Mouse (Mus musculus): ENCODE measurements around the gene Dhx37. TPM values are rescaled to one million over a fixed set of nuclear protein-coding genes. Genes with fewer than 3 reads are reported as not detected.
A peak's percentile ranks its signal among the peaks of the same experiment; 100 is the strongest.

Dhx37 gene
- total and polyA plus RNA-seq, 3 experiments = 27.4 to 549 (median 55.3) TPM

GRCm38 (mm10) chr5:125476799-125477198 is 42.9 kb upstream of the Dhx37 start:
- no peak for DNase-seq (ENCODE audit: low read depth, low spot score)
- peaks cover 0 to 2% of the 10 kb centered on the region in 2 experiments; a peak in 2 of 4 replicates for H3K36me3 ChIP-seq (ENCODE audit: control insufficient read depth in 1 of 2, insufficient read depth in 2 of 2, low read length in 2 of 2)
- no peak overlapping the region for H3K27ac ChIP-seq (ENCODE audit: control insufficient read depth, low read depth, low read length)
- H3K9ac ChIP-seq (ENCODE audit: control insufficient read depth, low read depth, low read length, poor library complexity, severe bottlenecking) = peak overlapping the region; percentile 83
- TF ChIP-seq MAZ (IDR thresholded peaks at IDR 0.05; ENCODE audit: low read depth, low read length) = 0 out of 2 replicates have a peak, but pooled peaks have one; percentile 6
- no peak for TF ChIP-seq CTCF (IDR thresholded peaks at IDR 0.05 in 2 of 3, conservative IDR thresholded peaks at IDR 0.05 in 1 of 3; ENCODE audit: control insufficient read depth in 1 of 3, insufficient read depth in 1 of 3, low read depth in 2 of 3, low read length in 3 of 3, poor library complexity in 1 of 3, severe bottlenecking in 1 of 3)
- peak overlapping the region; percentile 73 to 90; a peak in 3 of 4 replicates for H3K4me3 ChIP-seq (ENCODE audit: control insufficient read depth in 1 of 2, insufficient read depth in 1 of 2, low read depth in 2 of 2, low read length in 2 of 2)
- H3K4me1 ChIP-seq (ENCODE audit: control insufficient read depth in 1 of 2, insufficient read depth in 2 of 2, low read length in 2 of 2) = peaks cover 0 to 18% of the 10 kb centered on the region in 2 experiments; a peak in 1 of 4 replicates
- peaks cover 33% of the 10 kb centered on the region for H3K79me2 ChIP-seq (ENCODE audit: control insufficient read depth, insufficient read depth, low read length, poor library complexity)
- no peaks in the 10 kb centered on the region for H3K9me3 ChIP-seq (replicated peaks; ENCODE audit: insufficient read depth, low read length)
- no peaks in the 10 kb centered on the region for H3K27me3 ChIP-seq (ENCODE audit: control insufficient read depth in 1 of 2, insufficient read depth in 2 of 2, low read length in 2 of 2)

- peak; percentile 52 for DNase-seq (ENCODE audit: low read depth, low spot score)
- peaks cover 0 to 15% of the 10 kb centered on the region in 2 experiments; a peak in 1 of 4 replicates for H3K4me1 ChIP-seq (ENCODE audit: control insufficient read depth in 1 of 2, insufficient read depth in 2 of 2, low read length in 2 of 2)
- no peaks in the 10 kb centered on the region for H3K9me3 ChIP-seq (replicated peaks; ENCODE audit: insufficient read depth, low read length)
- H3K79me2 ChIP-seq (ENCODE audit: control insufficient read depth, insufficient read depth, low read length, poor library complexity) = peaks cover 33% of the 10 kb centered on the region
- peak overlapping the region; percentile 54 for H3K27ac ChIP-seq (ENCODE audit: control insufficient read depth, low read depth, low read length)
- peak overlapping the region; percentile 83 for H3K9ac ChIP-seq (ENCODE audit: control insufficient read depth, low read depth, low read length, poor library complexity, severe bottlenecking)
- no peak for TF ChIP-seq USF1 (IDR thresholded peaks at IDR 0.05; ENCODE audit: low read depth, low read length)
- TF ChIP-seq CHD2 (IDR thresholded peaks at IDR 0.05; ENCODE audit: low read length) = no peak
- peak in 2 of 3 experiments; percentile 6 to 26; a peak in 2 of 6 replicates for TF ChIP-seq CTCF (IDR thresholded peaks at IDR 0.05 in 2 of 3, conservative IDR thresholded peaks at IDR 0.05 in 1 of 3; ENCODE audit: control insufficient read depth in 1 of 3, insufficient read depth in 1 of 3, low read depth in 2 of 3, low read length in 3 of 3, poor library complexity in 1 of 3, severe bottlenecking in 1 of 3)
- no peak for TF ChIP-seq MYB (IDR thresholded peaks at IDR 0.05; ENCODE audit: low read depth, low read length)
- no peak for TF ChIP-seq MXI1 (IDR thresholded peaks at IDR 0.05; ENCODE audit: low read depth, low read length)
- TF ChIP-seq JUND (IDR thresholded peaks at IDR 0.05; ENCODE audit: low read depth, low read length) = no peak
- H3K27me3 ChIP-seq (ENCODE audit: control insufficient read depth in 1 of 2, insufficient read depth in 2 of 2, low read length in 2 of 2) = no peaks in the 10 kb centered on the region
- peak overlapping the region; percentile 73 to 90 for H3K4me3 ChIP-seq (ENCODE audit: control insufficient read depth in 1 of 2, insufficient read depth in 1 of 2, low read depth in 2 of 2, low read length in 2 of 2)
- peaks cover 0 to 2% of the 10 kb centered on the region in 2 experiments; a peak in 2 of 4 replicates for H3K36me3 ChIP-seq (ENCODE audit: control insufficient read depth in 1 of 2, insufficient read depth in 2 of 2, low read length in 2 of 2)
These were observed 42.3 kb upstream of the Dhx37 start for GRCm38 (mm10) chr5:125476286-125476625.

- H3K27me3 ChIP-seq (ENCODE audit: control insufficient read depth in 1 of 2, insufficient read depth in 2 of 2, low read length in 2 of 2) = no peaks in the 10 kb centered on the region
- peaks cover 33% of the 10 kb centered on the region for H3K79me2 ChIP-seq (ENCODE audit: control insufficient read depth, insufficient read depth, low read length, poor library complexity)
- DNase-seq (ENCODE audit: low read depth, low spot score) = peak; percentile 98
- H3K36me3 ChIP-seq (ENCODE audit: control insufficient read depth in 1 of 2, insufficient read depth in 2 of 2, low read length in 2 of 2) = peaks cover 0 to 2% of the 10 kb centered on the region in 2 experiments; a peak in 2 of 4 replicates
- peak within 1 kb of the TSS; percentile 85 to 90 for H3K4me3 ChIP-seq (ENCODE audit: control insufficient read depth in 1 of 2, insufficient read depth in 1 of 2, low read depth in 2 of 2, low read length in 2 of 2)
- peak within 1 kb of the TSS; percentile 83 for H3K9ac ChIP-seq (ENCODE audit: control insufficient read depth, low read depth, low read length, poor library complexity, severe bottlenecking)
- peaks cover 0 to 11% of the 10 kb centered on the region in 2 experiments; a peak in 1 of 4 replicates for H3K4me1 ChIP-seq (ENCODE audit: control insufficient read depth in 1 of 2, insufficient read depth in 2 of 2, low read length in 2 of 2)
- no peaks in the 10 kb centered on the region for H3K9me3 ChIP-seq (replicated peaks; ENCODE audit: insufficient read depth, low read length)
- peak within 1 kb of the TSS; percentile 54 for H3K27ac ChIP-seq (ENCODE audit: control insufficient read depth, low read depth, low read length)
- TF ChIP-seq SIN3A (IDR thresholded peaks at IDR 0.05; ENCODE audit: low read length) (peak; percentile 96; the same call in 1 of the 2 replicates), RCOR1 (IDR thresholded peaks at IDR 0.05; ENCODE audit: low read depth, low read length) (no peak), MAZ (IDR thresholded peaks at IDR 0.05; ENCODE audit: low read depth, low read length) (0 out of 2 replicates have a peak, but pooled peaks have one; percentile 56), GATA1 (IDR thresholded peaks at IDR 0.05; ENCODE audit: low read depth, low read length) (peak; percentile 32; the same call in 1 of the 2 replicates), POLR2A (IDR thresholded peaks at IDR 0.05; ENCODE audit: control insufficient read depth in 1 of 2, insufficient read depth in 1 of 2, low read depth in 1 of 2, low read length in 2 of 2, poor library complexity in 1 of 2) (peak; percentile 78 to 98; a peak in 3 of 4 replicates), CTCF (IDR thresholded peaks at IDR 0.05 in 2 of 3, conservative IDR thresholded peaks at IDR 0.05 in 1 of 3; ENCODE audit: control insufficient read depth in 1 of 3, insufficient read depth in 1 of 3, low read depth in 2 of 3, low read length in 3 of 3, poor library complexity in 1 of 3, severe bottlenecking in 1 of 3) (no peak), MXI1 (IDR thresholded peaks at IDR 0.05; ENCODE audit: low read depth, low read length) (peak; percentile 93), E2F4 (IDR thresholded peaks at IDR 0.05; ENCODE audit: borderline replicate concordance, low read depth, low read length) (0 out of 2 replicates have a peak, but pooled peaks have one; percentile 10), NELFE (IDR thresholded peaks at IDR 0.05; ENCODE audit: low read depth, low read length) (peak; percentile 96), CHD2 (IDR thresholded peaks at IDR 0.05; ENCODE audit: low read length) (no peak), TCF12 (IDR thresholded peaks at IDR 0.05; ENCODE audit: low read depth, low read length) (peak; percentile 85), ZNF384 (IDR thresholded peaks at IDR 0.05; ENCODE audit: low read depth, low read length) (peak; percentile 49; the same call in 1 of the 2 replicates), MEF2A (IDR thresholded peaks at IDR 0.05; ENCODE audit: extremely low read depth, insufficient replicate concordance, low read depth, low read length, poor library complexity, severe bottlenecking) (no peak), UBTF (IDR thresholded peaks at IDR 0.05; ENCODE audit: borderline replicate concordance, insufficient read depth, low read depth, low read length) (no peak), POLR2AphosphoS2 (IDR thresholded peaks at IDR 0.05; ENCODE audit: low read length) (peak; percentile 91; the same call in 1 of the 2 replicates), MYC (IDR thresholded peaks at IDR 0.05; ENCODE audit: low read depth, low read length) (peak; percentile 93), ZKSCAN1 (IDR thresholded peaks at IDR 0.05; ENCODE audit: low read depth, low read length) (no peak), MYB (IDR thresholded peaks at IDR 0.05; ENCODE audit: low read depth, low read length) (no peak), EP300 (IDR thresholded peaks at IDR 0.05; ENCODE audit: low read depth in 1 of 2, low read length in 2 of 2) (peak in 1 of 2 experiments; percentile 62; a peak in 2 of 4 replicates)
These were observed 41.8 kb upstream of the Dhx37 start, which contains the start of gene Aacs for GRCm38 (mm10) chr5:125475601-125476285. TSS of gene Aacs (plus strand) at chr5:125475814.

Data from MEL (cell line).